Mouse (Mus musculus) megakaryocyte, embryonic 14.5 days (primary cell): ENCODE data around the gene Samsn1. TPM values are rescaled to one million over a fixed set of nuclear protein-coding genes. Genes with fewer than 3 reads are reported as not detected.

Source experiments
- H3K27me3 ChIP-seq: replicated peaks from 2 replicates; pipeline ENCODE3; 2012; ENCODE audit warnings: inconsistent platforms
- H3K36me3 ChIP-seq: replicated peaks from 2 replicates; pipeline ENCODE3; 2012; ENCODE audit warnings: low read length, inconsistent platforms, mixed read lengths
- H3K4me1 ChIP-seq: 2 replicates; pipeline ENCODE4 v1.6.1; 2012; ENCODE audit warnings: inconsistent platforms
- H3K4me3 ChIP-seq: replicated peaks from 2 replicates; pipeline ENCODE3; 2012; ENCODE audit warnings: moderate library complexity, mild to moderate bottlenecking, inconsistent platforms
- H3K9me3 ChIP-seq: 2 replicates; pipeline ENCODE4 v1.6.1; 2012; ENCODE audit warnings: inconsistent platforms
- FLI1 ChIP-seq: IDR thresholded peaks from 2 replicates; pipeline ENCODE4 v1.6.1; 2012; ENCODE audit warnings: low read length, inconsistent platforms, mixed read lengths
- GATA1 ChIP-seq: IDR thresholded peaks from 3 replicates; pipeline ENCODE4 v1.6.1; 2012; ENCODE audit warnings: mixed read lengths, low read length, inconsistent platforms, borderline replicate concordance
- polyA plus RNA-seq: library from polyadenylated mRNA; stranded (reverse); fragments of >175 nt; gene quantifications from 2 replicates; pipeline ENCODE4 v1.2.3, GENCODE M21; 2012; ENCODE audit warnings: low replicate concordance; ENCODE audit not compliant: insufficient read depth

Samsn1 gene
- polyA plus RNA-seq, 1 experiment, result 1.6 TPM

- Histone ChIP-seq H3K27me3 (no peaks in the 10 kb centered on the region), H3K4me3 (peak overlapping the region; percentile 85), H3K36me3 (no peaks in the 10 kb centered on the region), H3K4me1 (peaks cover 33% of the 10 kb centered on the region), H3K9me3 (no peaks in the 10 kb centered on the region)
- TF ChIP-seq GATA1 (no peak), FLI1 (no peak)
Measured at GRCm38 (mm10) chr16:76002287-76002686, 19.8 kb downstream of the Samsn1 start.

- H3K27me3 ChIP-seq, result no peaks in the 10 kb centered on the region
- peaks cover 33% of the 10 kb centered on the region for H3K4me1 ChIP-seq
- no peaks in the 10 kb centered on the region for H3K9me3 ChIP-seq
- no peak for TF ChIP-seq FLI1
- TF ChIP-seq GATA1, result no peak
- H3K4me3 ChIP-seq, result no peak overlapping the region
- no peaks in the 10 kb centered on the region for H3K36me3 ChIP-seq
Measured at GRCm38 (mm10) chr16:76001788-76002187, 20.3 kb downstream of the Samsn1 start.

- peaks cover 33% of the 10 kb centered on the region for H3K4me1 ChIP-seq
- TF ChIP-seq FLI1 (no peak), GATA1 (no peak)
Measured at GRCm38 (mm10) chr16:76000127-76000526, 22.0 kb downstream of the Samsn1 start.

GRCm38 (mm10) chr16:75990173-75990572 is 31.9 kb downstream of the Samsn1 start:
- H3K4me3 ChIP-seq, result no peak overlapping the region

More at GRCm38 (mm10) chr16:76000127-76000526, 22.0 kb downstream of the Samsn1 start:
- Histone ChIP-seq H3K4me3 (no peak overlapping the region), H3K36me3 (no peaks in the 10 kb centered on the region), H3K9me3 (no peaks in the 10 kb centered on the region), H3K27me3 (no peaks in the 10 kb centered on the region)

GRCm38 (mm10) chr16:75983831-75984230 is 38.2 kb downstream of the Samsn1 start:
- H3K4me3 ChIP-seq, result no peak overlapping the region
- H3K4me1 ChIP-seq, result peaks cover 20% of the 10 kb centered on the region; the same call in 1 of the 2 replicates
- H3K36me3 ChIP-seq, result peaks cover 16% of the 10 kb centered on the region
- H3K9me3 ChIP-seq, result peaks cover 17% of the 10 kb centered on the region
- no peak for TF ChIP-seq FLI1
- no peak for TF ChIP-seq GATA1
- no peaks in the 10 kb centered on the region for H3K27me3 ChIP-seq

More at GRCm38 (mm10) chr16:75990173-75990572, 31.9 kb downstream of the Samsn1 start:
- Histone ChIP-seq H3K27me3 (no peaks in the 10 kb centered on the region), H3K4me1 (peaks cover 11% of the 10 kb centered on the region; the same call in 1 of the 2 replicates), H3K9me3 (peaks cover 5% of the 10 kb centered on the region), H3K36me3 (peaks cover 4% of the 10 kb centered on the region)
- TF ChIP-seq FLI1 (no peak), GATA1 (no peak)

- H3K36me3 ChIP-seq, result peaks cover 5% of the 10 kb centered on the region
- H3K9me3 ChIP-seq, result peaks cover 5% of the 10 kb centered on the region
- no peaks in the 10 kb centered on the region for H3K27me3 ChIP-seq
- peaks cover 9% of the 10 kb centered on the region; the same call in 1 of the 2 replicates for H3K4me1 ChIP-seq
- TF ChIP-seq GATA1 (no peak), FLI1 (no peak)
- no peak overlapping the region for H3K4me3 ChIP-seq
Measured at GRCm38 (mm10) chr16:75979381-75979780, 42.7 kb downstream of the Samsn1 start.

GRCm38 (mm10) chr16:75977798-75978197 is 44.3 kb downstream of the Samsn1 start:
- Histone ChIP-seq H3K4me3 (no peak overlapping the region), H3K4me1 (peaks cover 2% of the 10 kb centered on the region; the same call in 1 of the 2 replicates), H3K36me3 (no peaks in the 10 kb centered on the region), H3K27me3 (no peaks in the 10 kb centered on the region), H3K9me3 (no peaks in the 10 kb centered on the region)
- TF ChIP-seq FLI1 (no peak), GATA1 (no peak)

- H3K36me3 ChIP-seq, result no peaks in the 10 kb centered on the region
- TF ChIP-seq FLI1, result no peak
- TF ChIP-seq GATA1, result no peak
Measured at GRCm38 (mm10) chr16:75975682-75976332, 46.3 kb downstream of the Samsn1 start.

GRCm38 (mm10) chr16:75970266-75970998 is 51.6 kb downstream of the Samsn1 start:
- no peaks in the 10 kb centered on the region for H3K4me1 ChIP-seq
- H3K4me3 ChIP-seq, result no peak overlapping the region
- TF ChIP-seq GATA1 (no peak), FLI1 (no peak)
- H3K27me3 ChIP-seq, result no peaks in the 10 kb centered on the region
- H3K9me3 ChIP-seq, result no peaks in the 10 kb centered on the region
- H3K36me3 ChIP-seq, result no peaks in the 10 kb centered on the region

More at GRCm38 (mm10) chr16:75975682-75976332, 46.3 kb downstream of the Samsn1 start:
- H3K4me3 ChIP-seq, result no peak overlapping the region
- no peaks in the 10 kb centered on the region for H3K27me3 ChIP-seq
- H3K9me3 ChIP-seq, result no peaks in the 10 kb centered on the region
- H3K4me1 ChIP-seq, result no peaks in the 10 kb centered on the region; the same call in 1 of the 2 replicates

GRCm38 (mm10) chr16:75962021-75962420 is 60.1 kb downstream of the Samsn1 start:
- Histone ChIP-seq H3K27me3 (no peaks in the 10 kb centered on the region), H3K4me3 (no peak overlapping the region), H3K9me3 (no peaks in the 10 kb centered on the region), H3K4me1 (no peaks in the 10 kb centered on the region), H3K36me3 (no peaks in the 10 kb centered on the region)
- TF ChIP-seq FLI1, result no peak

GRCm38 (mm10) chr16:75961487-75961886 is 60.6 kb downstream of the Samsn1 start:
- Histone ChIP-seq H3K27me3 (no peaks in the 10 kb centered on the region), H3K9me3 (no peaks in the 10 kb centered on the region), H3K4me1 (no peaks in the 10 kb centered on the region)

More at GRCm38 (mm10) chr16:75961487-75961886, 60.6 kb downstream of the Samsn1 start:
- TF ChIP-seq FLI1 (no peak), GATA1 (no peak)
- Histone ChIP-seq H3K36me3 (no peaks in the 10 kb centered on the region), H3K4me3 (no peak overlapping the region)
